Mouse (Mus musculus) ZHBTc4 (cell line): Measurements from ENCODE around the gene Slc36a1.

Experiments used
- DNase-seq: peaks from one replicate; pipeline ENCODE4 v3.0.0-alpha.2; 2011; ENCODE audit warnings: low read depth, low spot score

Slc36a1 gene

DNA sequence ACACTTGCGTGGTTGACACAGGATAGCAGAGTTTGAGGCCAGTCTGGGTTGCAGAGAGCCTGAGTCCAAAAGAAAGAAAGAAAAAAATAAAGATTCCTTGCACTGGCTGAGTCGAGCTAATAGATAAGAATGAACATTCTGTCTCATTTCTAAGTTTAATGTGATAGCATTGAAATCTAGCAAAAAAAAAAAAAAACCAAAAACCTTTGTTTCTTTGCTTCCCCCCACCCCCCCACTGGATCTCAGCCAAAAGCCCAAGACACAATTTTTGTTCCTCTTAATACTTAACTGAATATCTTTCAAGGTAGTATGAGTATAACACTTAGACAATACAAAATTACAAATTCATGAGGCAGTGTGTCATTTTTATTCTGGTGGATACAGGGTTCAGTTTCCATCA lies 4.9 kb downstream of the Slc36a1 start:
- no peak for DNase-seq

- no peak for DNase-seq
Measured at GRCm38 (mm10) chr11:55209626-55210353, 5.6 kb downstream of the Slc36a1 start.

DNA sequence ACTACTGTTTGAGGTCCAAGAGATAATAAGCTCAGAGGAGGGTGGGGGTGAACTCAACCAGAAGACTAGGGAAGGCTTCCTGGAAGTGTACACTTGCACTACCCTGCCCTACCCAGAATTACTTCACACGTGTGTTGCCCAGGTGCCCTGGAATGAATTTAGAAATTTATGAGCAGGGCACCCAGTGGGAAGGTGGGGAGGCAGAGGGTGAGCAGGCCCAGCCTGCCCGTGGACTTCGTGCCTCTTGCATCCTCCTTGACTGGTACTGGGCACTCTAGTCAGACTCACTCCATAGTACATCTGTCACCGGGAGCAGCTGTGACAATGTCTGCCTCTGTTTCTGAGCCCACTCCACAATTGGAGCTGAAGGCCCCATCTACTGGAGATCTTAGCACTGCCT lies 9.4 kb downstream of the Slc36a1 start:
- no peak for DNase-seq

DNA sequence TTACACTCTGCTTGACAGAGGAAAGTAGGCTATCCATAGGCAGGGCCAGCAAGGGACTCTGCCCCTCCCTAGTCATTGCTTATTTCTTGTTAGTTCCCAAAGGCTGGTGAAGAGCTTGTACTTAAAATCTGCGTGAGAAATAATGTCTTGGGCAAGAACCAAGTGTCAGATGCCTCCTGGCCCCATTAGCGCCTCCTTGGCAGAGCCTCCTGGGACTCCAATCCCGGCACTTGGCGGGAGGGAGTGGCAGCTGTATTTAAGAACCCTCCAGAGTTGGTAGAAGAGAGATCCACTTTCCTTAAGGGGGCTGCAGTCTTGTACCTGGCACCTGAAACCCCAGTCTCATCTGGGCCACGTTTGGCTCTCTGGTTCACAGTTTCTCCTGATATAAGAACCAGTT lies 10.0 kb downstream of the Slc36a1 start:
- no peak for DNase-seq

- no peak for DNase-seq
Measured at GRCm38 (mm10) chr11:55214978-55215377, 10.8 kb downstream of the Slc36a1 start.

- no peak for DNase-seq
Measured at GRCm38 (mm10) chr11:55216061-55216460, 11.9 kb downstream of the Slc36a1 start.

DNA sequence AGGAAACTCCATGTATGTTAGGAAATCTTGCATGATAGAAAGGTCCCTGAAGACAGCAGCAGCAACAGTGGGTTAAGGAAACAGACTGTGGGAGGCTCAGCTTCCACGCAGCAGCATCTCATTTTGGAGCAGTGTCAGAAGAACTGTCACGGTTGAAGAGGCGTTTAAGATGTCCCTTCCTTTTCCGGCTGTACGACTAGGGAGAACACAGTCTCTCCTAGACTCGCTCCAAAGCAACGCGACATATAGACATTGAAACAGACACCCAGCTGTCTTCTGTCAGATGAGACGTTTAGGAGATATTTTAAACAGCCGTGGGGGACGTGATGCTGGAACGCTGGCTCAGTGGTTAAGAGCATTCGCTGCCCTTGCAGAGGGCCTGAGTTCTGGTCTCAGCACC lies 12.7 kb downstream of the Slc36a1 start:
- DNase-seq = no peak

DNA sequence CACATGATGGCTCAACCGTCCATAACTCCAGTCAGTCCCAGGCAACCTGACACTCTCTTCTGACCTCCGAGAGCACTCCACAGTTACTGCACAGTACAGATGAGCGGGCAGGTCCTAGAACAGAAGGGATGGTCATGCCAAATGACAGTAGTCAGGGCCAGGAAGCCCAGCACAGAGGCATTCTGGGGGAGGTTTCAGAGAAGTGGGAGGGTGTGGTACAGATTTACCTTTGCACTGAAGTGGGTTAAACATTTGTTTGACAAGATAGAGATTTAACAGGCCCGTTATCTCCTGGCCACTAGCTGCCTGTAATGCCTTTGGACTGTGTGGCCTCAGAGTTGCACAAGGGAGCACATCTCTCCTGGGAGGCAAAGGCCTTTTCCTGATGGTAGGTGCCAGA lies 13.3 kb downstream of the Slc36a1 start:
- no peak for DNase-seq

GRCm38 (mm10) chr11:55217880-55218279 lies 13.7 kb downstream of the Slc36a1 start:
- DNase-seq = no peak

DNA sequence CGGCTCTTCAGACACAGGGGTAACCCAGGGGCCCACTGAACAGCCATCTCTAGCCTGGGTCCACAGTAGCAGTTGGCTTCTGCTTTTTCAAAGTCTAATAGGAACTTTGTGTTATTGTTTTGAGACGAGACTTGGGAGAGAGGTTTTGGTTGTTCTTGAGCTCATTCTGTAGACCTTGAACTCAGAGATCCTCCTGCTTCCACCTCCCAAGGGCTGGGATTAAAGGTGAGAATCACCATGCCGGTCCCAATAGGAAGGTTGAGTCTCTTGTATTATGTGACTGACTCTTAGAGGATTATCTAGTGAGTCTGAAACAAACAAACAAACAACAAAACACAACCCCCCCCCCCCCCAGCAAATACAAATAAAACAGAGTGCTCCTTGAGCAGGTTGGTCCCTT lies 14.3 kb downstream of the Slc36a1 start:
- no peak for DNase-seq

DNA sequence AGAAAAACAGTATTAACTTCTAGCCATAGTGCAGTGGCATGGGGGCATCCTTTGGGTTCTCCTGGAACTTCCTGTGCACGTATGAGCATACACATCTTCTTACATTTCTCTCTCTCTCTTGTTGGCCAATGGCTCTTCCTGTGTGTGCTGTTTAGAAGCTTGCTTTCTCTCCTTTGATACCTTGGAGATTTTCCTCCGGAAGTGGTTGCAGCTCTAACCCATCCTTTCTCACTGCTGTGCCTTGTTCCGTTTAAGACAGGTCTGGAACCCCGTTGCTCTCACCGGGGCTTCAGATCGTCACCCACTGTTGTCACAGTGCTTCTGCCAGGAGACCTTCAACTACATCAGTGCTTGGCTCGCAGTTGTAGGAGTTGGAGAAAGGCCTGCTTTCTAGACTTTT lies 17.2 kb downstream of the Slc36a1 start:
- DNase-seq = no peak

DNA sequence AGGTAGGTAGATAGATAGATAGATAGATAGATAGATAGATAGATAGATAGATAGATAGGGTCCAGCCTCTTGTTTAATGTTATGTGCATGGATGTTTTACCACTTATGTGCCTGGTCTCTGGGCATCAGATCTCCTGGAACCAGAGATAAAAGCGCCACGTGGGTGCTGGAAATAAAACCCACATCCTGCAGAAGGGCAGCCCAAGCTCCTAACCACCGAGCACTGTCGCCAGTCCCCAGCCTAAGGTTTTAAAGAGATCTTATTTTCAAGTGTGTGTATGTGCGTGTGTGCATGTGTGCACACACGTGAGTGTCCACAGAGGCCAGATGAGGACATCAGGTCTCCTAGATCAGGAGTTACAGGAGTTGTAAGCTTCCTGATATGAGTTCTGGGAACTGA lies 26.9 kb downstream of the Slc36a1 start:
- no peak for DNase-seq

DNA sequence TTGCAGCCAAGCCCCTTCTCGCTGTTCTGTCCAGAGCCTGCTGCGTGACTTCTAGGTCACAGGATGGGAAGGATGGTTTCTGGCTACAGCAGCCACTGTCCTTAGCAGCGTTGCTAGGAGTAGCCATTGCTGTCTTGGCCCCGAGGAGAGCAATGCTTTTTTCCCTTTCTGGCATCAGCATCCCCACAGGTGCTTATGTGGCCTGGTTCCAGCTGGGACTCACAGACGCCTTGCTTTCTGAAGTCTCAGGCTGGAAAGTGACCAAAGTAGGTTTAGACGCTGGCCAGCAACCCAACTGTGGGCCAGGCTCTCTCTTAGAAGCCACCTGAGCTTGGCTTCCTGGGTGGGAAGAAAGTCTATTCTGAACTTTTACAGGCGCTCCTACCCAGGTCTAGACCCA lies 30.1 kb downstream of the Slc36a1 start:
- DNase-seq = no peak

GRCm38 (mm10) chr11:55234791-55235190 lies 30.6 kb downstream of the Slc36a1 start:
- no peak for DNase-seq

DNA sequence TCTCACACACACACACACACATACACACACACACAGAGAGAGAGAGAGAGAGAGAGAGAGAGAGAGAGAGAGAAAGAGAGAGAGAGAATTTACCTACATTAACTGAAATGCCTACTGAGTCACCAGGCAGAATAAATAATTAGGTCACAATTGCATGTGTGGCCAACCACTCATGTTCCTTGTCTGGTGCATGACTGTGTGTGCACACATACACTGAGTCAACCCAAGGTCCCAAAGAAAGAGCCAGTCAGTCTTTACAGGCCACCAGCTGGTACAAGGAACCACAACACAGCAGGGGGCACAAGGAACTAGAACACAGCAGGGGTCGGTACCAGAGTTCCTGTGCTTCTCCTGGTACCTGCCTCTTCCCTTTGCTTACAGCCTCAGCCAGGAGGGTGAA lies 32.7 kb downstream of the Slc36a1 start:
- DNase-seq = peak; percentile 52

DNA sequence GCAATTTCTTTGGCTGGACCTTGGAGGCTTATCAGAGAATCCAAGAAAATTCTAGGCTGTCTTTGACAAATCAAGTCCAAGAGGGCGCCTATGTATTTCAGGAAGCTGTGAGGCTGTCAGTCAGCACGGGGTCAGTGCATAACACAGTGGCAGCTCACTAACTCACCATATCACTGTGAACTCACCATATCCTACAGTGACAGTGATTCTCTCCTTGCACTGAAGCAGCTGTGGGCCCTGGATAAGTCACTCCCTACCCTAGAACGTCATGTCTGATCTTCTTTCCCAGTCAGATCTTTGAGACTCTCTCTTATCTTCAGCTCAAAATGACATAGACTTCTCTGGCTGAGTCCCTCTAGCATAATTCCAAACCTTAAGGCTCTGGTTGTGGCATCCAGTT lies 35.3 kb downstream of the Slc36a1 start:
- DNase-seq = no peak

- DNase-seq = peak; percentile 54
Measured at GRCm38 (mm10) chr11:55240556-55240955, 36.4 kb downstream of the Slc36a1 start.

GRCm38 (mm10) chr11:55250527-55250926 lies 46.4 kb downstream of the Slc36a1 start:
- DNase-seq = no peak

DNA sequence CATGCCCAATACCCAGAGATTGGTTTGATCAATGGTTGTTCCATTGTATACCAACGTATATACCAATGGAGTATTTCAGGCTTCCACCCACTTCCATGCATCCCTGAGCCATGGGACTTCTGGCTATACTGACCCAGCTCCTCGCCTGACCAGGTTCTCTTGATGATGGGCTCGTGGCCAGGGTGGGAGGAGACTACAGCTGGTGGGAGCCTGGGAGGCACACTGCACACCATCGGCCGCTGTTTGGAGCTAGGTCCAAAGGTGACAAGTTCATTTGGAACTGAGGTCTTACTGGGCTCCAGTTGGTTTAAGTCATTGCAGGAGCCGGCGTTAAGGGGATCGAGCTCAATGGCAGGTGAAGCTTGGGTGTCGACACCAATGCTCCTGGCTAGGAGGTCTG lies 49.2 kb downstream of the Slc36a1 start:
- no peak for DNase-seq

- no peak for DNase-seq
Measured at GRCm38 (mm10) chr11:55261105-55261504, 57.0 kb downstream of the Slc36a1 start.

- DNase-seq = no peak
Measured at GRCm38 (mm10) chr11:55262000-55262399, 57.9 kb downstream of the Slc36a1 start.

DNA sequence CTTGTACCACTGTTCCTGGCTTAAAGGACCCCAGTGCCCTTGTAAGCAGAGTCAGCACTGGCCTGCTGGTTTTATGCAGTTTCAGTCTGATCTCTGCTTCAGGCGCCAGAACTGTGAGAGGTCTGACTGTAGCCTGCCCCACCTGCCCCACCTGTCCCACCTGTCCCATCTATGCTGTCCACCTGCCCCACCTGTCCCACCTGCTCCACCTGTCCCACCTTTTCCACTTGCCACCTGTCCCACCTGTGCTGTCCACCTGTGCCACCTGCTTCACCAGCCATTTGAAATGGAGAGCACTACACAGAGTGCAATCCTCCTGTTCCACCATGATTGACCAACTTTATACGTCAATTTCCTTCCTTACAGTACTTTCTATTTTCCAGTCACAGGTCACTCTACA lies 60.2 kb downstream of the Slc36a1 start:
- DNase-seq = no peak

DNA sequence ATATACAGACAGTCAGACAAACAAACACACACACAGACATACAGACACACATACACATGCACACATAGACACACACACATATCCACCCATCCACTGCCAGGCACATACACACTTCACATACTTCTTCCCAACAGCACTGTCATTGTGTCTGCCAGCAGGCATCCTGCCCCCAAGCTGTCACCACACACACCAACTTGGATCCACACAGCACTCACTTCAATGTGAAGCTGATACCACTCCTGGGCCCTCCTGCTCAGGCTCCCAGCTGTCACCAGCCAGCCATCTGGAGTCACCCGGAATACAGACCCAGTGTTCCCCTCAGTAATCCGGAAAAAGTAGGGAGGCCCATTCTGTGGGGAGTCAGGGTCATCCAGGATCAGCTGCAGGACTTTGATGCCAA lies 61.5 kb downstream of the Slc36a1 start:
- DNase-seq = no peak

- DNase-seq = no peak
Measured at GRCm38 (mm10) chr11:55268580-55268979, 64.4 kb downstream of the Slc36a1 start.
